Mouse (Mus musculus) erythroblast, embryonic 14.5 days (primary cell): ENCODE measurements around the gene Olfr1219.

Experiments used
- GATA1 ChIP-seq: IDR thresholded peaks from 2 replicates; pipeline ENCODE4 v1.6.1; 2012; ENCODE audit warnings: low read length, inconsistent platforms, mixed read lengths
- TAL1 ChIP-seq: IDR thresholded peaks from 3 replicates; pipeline ENCODE4 v1.6.1; 2012; ENCODE audit warnings: low read length, inconsistent platforms, mixed read lengths

GRCm38 (mm10) chr2:89105651-89106050, 22.3 kb upstream of the Olfr1219 start:
- TF ChIP-seq GATA1 (no peak), TAL1 (no peak)
